Mouse (Mus musculus) G1E (cell line): ENCODE measurements at regions not wholly inside any gene's neighbourhood (a gene's known extent, or its start where the extent isn't known, plus 50 kb on each side); places are given as distances from the start of the nearest gene placed in this dataset.

Experiments
- ATAC-seq: 2 replicates; pipeline ENCODE4 v1.8.0; 2016; ENCODE audit warnings: mild to moderate bottlenecking; ENCODE audit not compliant: insufficient number of reproducible peaks, poor library complexity, low FRiP score, severe bottlenecking; ENCODE audit errors: extremely low read depth
- DNase-seq: peaks from one replicate; pipeline ENCODE4 v3.0.0; 2012; ENCODE audit warnings: low spot score
- H3K27me3 ChIP-seq: 2 replicates; pipeline ENCODE4 v1.6.1; 2012; ENCODE audit warnings: mild to moderate bottlenecking, low read length, inconsistent platforms; ENCODE audit not compliant: insufficient read depth
- H3K36me3 ChIP-seq: replicated peaks from 2 replicates; pipeline ENCODE3; 2012; ENCODE audit warnings: mild to moderate bottlenecking, inconsistent platforms
- H3K4me1 ChIP-seq: 2 replicates; pipeline ENCODE4 v1.6.1; 2012; ENCODE audit warnings: low read depth, low read length, inconsistent platforms, mixed read lengths; ENCODE audit not compliant: insufficient read depth
- H3K4me3 ChIP-seq: 2 replicates; pipeline ENCODE4 v1.5.1; 2012; ENCODE audit warnings: low read depth, mild to moderate bottlenecking, inconsistent platforms, low read length, moderate library complexity, mixed read lengths
- H3K9me3 ChIP-seq: replicated peaks from 2 replicates; pipeline ENCODE4 v1.6.1; 2012; ENCODE audit warnings: inconsistent platforms
- CTCF ChIP-seq: IDR thresholded peaks from 2 replicates; pipeline ENCODE4 v1.5.1; 2012; ENCODE audit warnings: low read depth, low read length, inconsistent platforms, mixed read lengths
- GATA1 ChIP-seq: IDR thresholded peaks from 2 replicates; pipeline ENCODE4 v1.6.1; 2012; ENCODE audit warnings: borderline replicate concordance, low read length, inconsistent platforms, mixed read lengths
- GATA2 ChIP-seq: IDR thresholded peaks from 2 replicates; pipeline ENCODE4 v1.6.1; 2012; ENCODE audit warnings: low read depth, low read length, inconsistent platforms, borderline replicate concordance
- POLR2AphosphoS5 ChIP-seq: IDR thresholded peaks from 2 replicates; pipeline ENCODE4 v1.6.1; 2012; ENCODE audit warnings: low read depth, low read length, inconsistent platforms; ENCODE audit not compliant: insufficient replicate concordance
- TAL1 ChIP-seq: conservative IDR thresholded peaks from 2 replicates; pipeline ENCODE4 v1.6.1; 2012; ENCODE audit warnings: low read depth, low read length, inconsistent platforms, mixed read lengths

- H3K9me3 ChIP-seq: peaks cover 56% of the 10 kb centered on the region
- DNase-seq (no peak), ATAC-seq (no peak)
- H3K27me3 ChIP-seq: no peaks in the 10 kb centered on the region
- TF ChIP-seq POLR2AphosphoS5 (no peak), TAL1 (no peak)
- H3K4me1 ChIP-seq: no peaks in the 10 kb centered on the region
- H3K36me3 ChIP-seq: no peaks in the 10 kb centered on the region
- no peak overlapping the region for H3K4me3 ChIP-seq
These were observed 467.2 kb upstream of the Mgmt start for GRCm38 (mm10) chr7:136427164-136427563.

GRCm38 (mm10) chr7:136430085-136431011 lies 464.1 kb upstream of the Mgmt start:
- Histone ChIP-seq H3K27me3 (no peaks in the 10 kb centered on the region), H3K9me3 (peaks cover 65% of the 10 kb centered on the region), H3K4me1 (no peaks in the 10 kb centered on the region), H3K4me3 (no peak overlapping the region), H3K36me3 (no peaks in the 10 kb centered on the region)
- no peak for ATAC-seq
- no peak for TF ChIP-seq CTCF
- no peak for TF ChIP-seq TAL1
- TF ChIP-seq GATA2: no peak
- no peak for DNase-seq

GRCm38 (mm10) chr7:136433699-136434098 lies 460.7 kb upstream of the Mgmt start:
- no peak for TF ChIP-seq GATA1
- TF ChIP-seq CTCF: no peak
- TF ChIP-seq POLR2AphosphoS5: no peak
- no peak for TF ChIP-seq GATA2
- TF ChIP-seq TAL1: no peak
- Histone ChIP-seq H3K4me3 (no peak overlapping the region), H3K9me3 (peaks cover 70% of the 10 kb centered on the region), H3K4me1 (no peaks in the 10 kb centered on the region), H3K36me3 (no peaks in the 10 kb centered on the region), H3K27me3 (no peaks in the 10 kb centered on the region)
- DNase-seq (no peak), ATAC-seq (no peak)

DNA sequence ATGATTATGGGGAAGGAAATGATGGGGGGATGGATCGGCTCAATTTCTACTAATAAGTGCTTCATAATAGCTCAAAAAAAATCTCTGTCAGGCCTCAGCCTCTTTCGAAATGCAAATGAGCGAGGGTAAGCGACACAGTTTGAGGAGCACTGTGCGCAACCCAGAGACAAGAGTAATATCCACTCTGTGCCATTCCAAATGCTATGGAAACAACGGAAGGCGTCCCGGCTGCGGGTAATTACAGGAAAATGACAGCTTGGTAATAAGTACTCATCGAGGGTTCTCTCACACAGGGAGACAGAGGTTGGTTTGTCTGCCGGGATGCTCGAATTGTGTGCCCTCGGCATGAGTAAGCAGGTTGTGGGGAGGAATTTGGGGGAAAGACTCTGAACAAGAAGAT lies 459.9 kb upstream of the Mgmt start:
- no peaks in the 10 kb centered on the region for H3K4me1 ChIP-seq
- no peaks in the 10 kb centered on the region for H3K27me3 ChIP-seq
- DNase-seq (no peak), ATAC-seq (no peak)
- no peaks in the 10 kb centered on the region for H3K36me3 ChIP-seq
- no peak overlapping the region for H3K4me3 ChIP-seq
- TF ChIP-seq CTCF (no peak), POLR2AphosphoS5 (no peak), GATA2 (no peak), GATA1 (no peak), TAL1 (no peak)
- peaks cover 66% of the 10 kb centered on the region for H3K9me3 ChIP-seq

DNA sequence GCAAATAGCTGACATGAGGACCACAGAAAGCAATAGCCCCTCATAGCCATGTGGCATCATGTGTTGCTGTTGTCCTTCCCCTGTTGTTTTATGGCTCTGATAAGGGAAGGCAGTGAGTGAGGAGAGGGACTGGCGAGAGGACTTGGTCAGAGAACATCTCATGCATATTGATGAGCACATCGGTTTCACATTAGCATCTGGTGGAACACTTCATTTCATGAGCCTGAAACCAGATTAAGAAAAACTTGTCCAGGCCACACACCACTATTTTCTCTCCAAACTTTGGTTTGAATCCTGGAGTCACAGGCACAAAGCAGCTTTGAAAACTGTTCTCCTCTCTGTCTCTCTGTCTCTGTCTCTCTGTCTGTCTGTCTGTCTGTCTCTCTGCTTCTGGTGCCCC lies 451.0 kb upstream of the Mgmt start:
- H3K4me3 ChIP-seq: no peak overlapping the region
- H3K4me1 ChIP-seq: no peaks in the 10 kb centered on the region
- H3K36me3 ChIP-seq: no peaks in the 10 kb centered on the region
- TF ChIP-seq GATA2 (no peak), CTCF (no peak), GATA1 (no peak), POLR2AphosphoS5 (no peak), TAL1 (no peak)
- DNase-seq (no peak), ATAC-seq (no peak)
- H3K9me3 ChIP-seq: peaks cover 69% of the 10 kb centered on the region
- H3K27me3 ChIP-seq: no peaks in the 10 kb centered on the region

GRCm38 (mm10) chr7:136445091-136445490 lies 449.3 kb upstream of the Mgmt start:
- TF ChIP-seq GATA1 (no peak), POLR2AphosphoS5 (no peak), GATA2 (no peak), CTCF (no peak), TAL1 (no peak)
- Histone ChIP-seq H3K4me1 (no peaks in the 10 kb centered on the region), H3K36me3 (no peaks in the 10 kb centered on the region), H3K27me3 (no peaks in the 10 kb centered on the region), H3K4me3 (no peak overlapping the region), H3K9me3 (peaks cover 73% of the 10 kb centered on the region)
- ATAC-seq: no peak
- DNase-seq: no peak

DNA sequence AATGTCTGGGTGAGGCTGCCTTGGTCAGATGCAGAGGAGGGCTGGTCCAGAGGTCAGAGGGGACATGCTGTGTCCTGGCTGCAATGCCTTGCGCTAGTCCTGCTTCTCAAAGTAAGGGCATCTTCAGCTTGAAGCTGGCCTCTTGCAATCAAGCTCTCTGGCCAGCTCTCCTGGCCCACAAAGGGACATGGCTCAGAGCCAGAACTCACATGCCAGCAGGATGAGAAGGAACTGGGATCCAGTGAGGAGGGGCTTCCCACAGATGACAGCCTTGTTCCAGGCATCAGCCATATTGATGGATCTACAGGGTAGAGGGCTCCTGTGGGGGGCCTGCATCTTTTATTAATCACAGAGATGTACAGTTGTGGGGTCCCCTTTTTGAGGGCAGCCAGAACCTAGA lies 445.1 kb upstream of the Mgmt start:
- no peak for TF ChIP-seq TAL1
- no peak for TF ChIP-seq GATA1
- no peak for TF ChIP-seq GATA2
- TF ChIP-seq CTCF: no peak
- TF ChIP-seq POLR2AphosphoS5: no peak
- DNase-seq (no peak), ATAC-seq (no peak)
- no peaks in the 10 kb centered on the region for H3K36me3 ChIP-seq
- peaks cover 82% of the 10 kb centered on the region for H3K9me3 ChIP-seq
- H3K4me1 ChIP-seq: no peaks in the 10 kb centered on the region
- H3K4me3 ChIP-seq: no peak overlapping the region
- no peaks in the 10 kb centered on the region for H3K27me3 ChIP-seq
